Mouse (Mus musculus) ES-Bruce4 (cell line): ENCODE data around the gene Ssrp1. TPM values are rescaled to one million over a fixed set of nuclear protein-coding genes. Genes with fewer than 3 reads are reported as not detected.

Source experiments
- H3K27ac ChIP-seq: 2 replicates; pipeline ENCODE4 v1.5.1; 2012; ENCODE audit warnings: low read length, inconsistent platforms; ENCODE audit not compliant: insufficient read depth
- H3K27me3 ChIP-seq: 2 replicates; pipeline ENCODE4 v1.6.1; 2012; ENCODE audit warnings: mild to moderate bottlenecking, low read length, inconsistent platforms; ENCODE audit not compliant: control insufficient read depth, poor library complexity, insufficient read depth, severe bottlenecking
- H3K36me3 ChIP-seq: 2 replicates; pipeline ENCODE4 v1.6.1; 2012; ENCODE audit warnings: inconsistent platforms, mild to moderate bottlenecking, low read length, moderate library complexity; ENCODE audit not compliant: control insufficient read depth, poor library complexity, insufficient read depth, severe bottlenecking
- H3K4me1 ChIP-seq: one replicate; pipeline ENCODE4 v1.8.1; 2011; ENCODE audit warnings: low read length; ENCODE audit not compliant: control insufficient read depth, insufficient read depth
- H3K4me3 ChIP-seq: 2 replicates; pipeline ENCODE4 v1.5.1; 2011; ENCODE audit warnings: low read depth, mild to moderate bottlenecking, low read length
- H3K9ac ChIP-seq: 2 replicates; pipeline ENCODE4 v1.6.1; 2012; ENCODE audit warnings: low read depth, mild to moderate bottlenecking, inconsistent platforms; ENCODE audit not compliant: poor library complexity, severe bottlenecking
- H3K9me3 ChIP-seq: replicated peaks from 2 replicates; pipeline ENCODE4 v1.6.1; 2012; ENCODE audit warnings: mild to moderate bottlenecking, low read length, inconsistent platforms; ENCODE audit not compliant: control insufficient read depth, poor library complexity, insufficient read depth, severe bottlenecking
- CTCF ChIP-seq: IDR thresholded peaks from one replicate; pipeline ENCODE4 v1.8.1; 2011; ENCODE audit warnings: low read depth, low read length
- EP300 ChIP-seq: IDR thresholded peaks from 2 replicates; pipeline ENCODE4 v1.6.1; 2011; ENCODE audit warnings: low read depth, low read length; ENCODE audit not compliant: insufficient read depth
- POLR2A ChIP-seq: IDR thresholded peaks from one replicate; pipeline ENCODE4 v1.8.1; 2011; ENCODE audit warnings: low read length; ENCODE audit not compliant: insufficient read depth
- polyA plus RNA-seq: library from polyadenylated mRNA; stranded (reverse); fragments of >200 nt; gene quantifications from 2 replicates; pipeline ENCODE4 v1.2.4, GENCODE M21; 2011; ENCODE audit warnings: low read depth; ENCODE audit not compliant: missing spikeins, insufficient read depth, insufficient read length

Ssrp1 gene
- polyA plus RNA-seq, 1 experiment, result 228 TPM

GRCm38 (mm10) chr2:85029897-85030296 is 7.1 kb upstream of the Ssrp1 start:
- Histone ChIP-seq H3K4me3 (no peak overlapping the region), H3K27ac (no peak overlapping the region), H3K9ac (no peak overlapping the region), H3K27me3 (no peaks in the 10 kb centered on the region), H3K36me3 (no peaks in the 10 kb centered on the region), H3K9me3 (no peaks in the 10 kb centered on the region), H3K4me1 (no peaks in the 10 kb centered on the region)
- TF ChIP-seq CTCF, result no peak
- TF ChIP-seq EP300, result no peak
- TF ChIP-seq POLR2A, result no peak

DNA sequence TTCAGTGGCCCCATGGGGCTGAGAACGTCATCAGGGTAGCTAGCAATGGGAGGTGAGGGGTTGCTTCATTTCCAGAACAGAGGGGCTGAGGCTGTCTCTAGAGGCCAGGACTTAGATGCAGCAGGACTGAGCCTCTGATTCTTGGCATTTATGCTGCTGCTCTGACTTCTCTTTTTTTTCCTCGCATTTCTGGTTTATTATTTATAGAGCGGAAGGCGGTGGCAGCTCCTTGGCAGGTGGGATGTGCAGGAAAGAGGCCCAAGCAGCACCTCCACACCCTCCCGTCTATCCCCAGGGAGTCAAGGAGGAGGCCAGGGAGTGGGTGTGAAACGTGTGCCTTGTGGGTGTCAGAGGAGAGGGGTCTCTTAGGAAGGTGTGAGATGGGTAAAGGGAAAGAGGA is 6.0 kb upstream of the Ssrp1 start:
- Histone ChIP-seq H3K27ac (no peak overlapping the region), H3K4me3 (no peak overlapping the region), H3K36me3 (no peaks in the 10 kb centered on the region), H3K9me3 (no peaks in the 10 kb centered on the region), H3K9ac (no peak overlapping the region), H3K4me1 (no peaks in the 10 kb centered on the region), H3K27me3 (no peaks in the 10 kb centered on the region)
- TF ChIP-seq EP300 (no peak), CTCF (no peak), POLR2A (no peak)

DNA sequence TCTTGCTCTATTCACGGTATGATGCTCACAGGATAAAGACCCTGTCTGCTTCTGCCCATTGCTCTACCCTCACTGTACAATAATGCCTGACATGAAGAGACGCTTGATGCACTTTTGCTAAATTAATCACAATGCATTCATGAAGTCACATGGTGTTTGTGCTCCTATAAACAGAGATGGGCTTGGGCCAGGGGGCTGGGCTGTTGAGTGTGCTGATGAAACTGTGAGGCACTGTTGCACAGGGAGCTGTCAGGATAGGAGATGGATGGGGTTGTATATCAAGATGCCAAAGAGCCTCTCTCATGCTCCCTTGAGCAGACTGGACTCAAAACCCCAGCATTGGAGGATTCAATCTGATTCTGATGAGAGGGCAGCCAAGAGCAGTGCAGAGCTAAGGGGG is 3.9 kb upstream of the Ssrp1 start:
- Histone ChIP-seq H3K27ac (no peak overlapping the region), H3K4me1 (peaks cover 3% of the 10 kb centered on the region), H3K9ac (no peak overlapping the region), H3K36me3 (no peaks in the 10 kb centered on the region), H3K27me3 (no peaks in the 10 kb centered on the region), H3K9me3 (no peaks in the 10 kb centered on the region), H3K4me3 (no peak overlapping the region)
- no peak for TF ChIP-seq EP300
- TF ChIP-seq POLR2A, result no peak
- TF ChIP-seq CTCF, result no peak

- H3K9ac ChIP-seq, result no peak overlapping the region
- no peaks in the 10 kb centered on the region for H3K9me3 ChIP-seq
- TF ChIP-seq EP300 (no peak), CTCF (no peak), POLR2A (no peak)
- peaks cover 3% of the 10 kb centered on the region for H3K4me1 ChIP-seq
- peaks cover 4% of the 10 kb centered on the region for H3K36me3 ChIP-seq
- no peaks in the 10 kb centered on the region for H3K27me3 ChIP-seq
- no peak overlapping the region for H3K4me3 ChIP-seq
- H3K27ac ChIP-seq, result no peak overlapping the region
These were observed 2.9 kb upstream of the Ssrp1 start for GRCm38 (mm10) chr2:85034169-85034568.

GRCm38 (mm10) chr2:85036507-85037046 is 457 bp upstream of the Ssrp1 start:
- H3K27me3 ChIP-seq, result no peaks in the 10 kb centered on the region
- no peak for TF ChIP-seq EP300
- TF ChIP-seq CTCF, result no peak
- TF ChIP-seq POLR2A, result no peak
- no peak overlapping the region for H3K27ac ChIP-seq
- H3K9ac ChIP-seq, result peak overlapping the region; percentile 89
- peak overlapping the region; percentile 98 for H3K4me3 ChIP-seq
- H3K4me1 ChIP-seq, result peaks cover 3% of the 10 kb centered on the region
- no peaks in the 10 kb centered on the region for H3K9me3 ChIP-seq
- H3K36me3 ChIP-seq, result peaks cover 28% of the 10 kb centered on the region

DNA sequence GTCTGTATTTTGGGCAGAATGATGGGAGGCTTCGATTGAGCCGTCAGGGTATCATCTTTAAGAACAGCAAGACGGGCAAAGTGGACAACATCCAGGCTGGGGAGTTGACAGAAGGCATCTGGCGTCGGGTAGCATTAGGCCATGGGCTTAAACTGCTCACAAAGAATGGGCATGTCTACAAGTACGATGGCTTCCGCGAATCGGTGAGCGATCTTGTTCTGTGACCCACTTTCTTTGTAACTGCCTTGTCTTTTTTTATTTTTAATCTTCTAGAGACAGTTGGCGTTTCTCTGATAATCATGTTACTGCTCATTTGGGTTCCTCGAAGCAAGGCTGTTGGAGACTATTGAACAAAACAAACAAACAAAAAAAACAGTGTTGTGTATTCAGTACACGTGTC is 1.3 kb downstream of the Ssrp1 start:
- Histone ChIP-seq H3K36me3 (peaks cover 43% of the 10 kb centered on the region), H3K27ac (no peak overlapping the region), H3K9ac (peak overlapping the region; percentile 89), H3K9me3 (no peaks in the 10 kb centered on the region), H3K4me3 (peak overlapping the region; percentile 98), H3K27me3 (no peaks in the 10 kb centered on the region), H3K4me1 (peaks cover 3% of the 10 kb centered on the region)
- no peak for TF ChIP-seq POLR2A
- TF ChIP-seq EP300, result no peak
- TF ChIP-seq CTCF, result no peak
